Mouse (Mus musculus): ENCODE results near the gene Pfkfb4. TPM values are rescaled to one million over a fixed set of nuclear protein-coding genes. Genes with fewer than 3 reads are reported as not detected.

Pfkfb4 gene
- polyA plus RNA-seq, 1 experiment from 2014 or later = 26.3 TPM

DNA sequence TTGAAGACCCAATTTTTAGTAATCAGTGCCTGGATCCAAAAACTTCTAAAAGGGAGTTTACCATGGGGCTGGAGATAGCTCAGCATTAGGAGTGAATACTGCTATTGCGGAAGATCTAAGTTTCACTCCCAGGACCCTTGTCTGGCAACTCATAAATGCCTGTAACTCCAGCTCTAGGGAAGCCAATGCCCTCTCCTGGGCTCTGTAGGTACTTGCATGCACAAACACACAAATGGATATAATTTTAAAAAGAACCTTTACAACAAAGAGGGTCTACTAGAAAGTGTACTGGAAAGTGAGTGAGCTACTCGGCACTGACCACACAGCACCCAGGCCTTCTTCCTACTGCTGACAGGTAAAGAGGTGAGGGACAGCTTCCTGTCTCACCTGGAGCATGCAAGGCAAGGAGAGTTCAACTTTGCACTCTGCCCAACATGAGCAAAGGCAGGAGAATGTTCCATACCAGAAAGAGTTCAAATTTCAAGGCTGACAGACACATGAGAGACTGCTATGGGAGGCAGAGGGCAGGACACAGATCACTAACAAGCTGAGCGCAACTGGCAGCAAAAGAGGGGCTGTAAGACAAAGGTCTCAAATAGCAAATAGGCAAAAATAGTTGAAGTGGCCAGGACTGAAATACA, 76.6 kb downstream of the Pfkfb4 start:
- WGBS = 97% methylated on average over 3 of the region's 3 CpGs
- Histone ChIP-seq H3K36me3 (ENCODE audit: control insufficient read depth, insufficient read depth, low read length) (peaks cover 83% of the 10 kb centered on the region), H3K27ac (replicated peaks; ENCODE audit: low read depth, low read length) (no peak overlapping the region), H3K9me3 (ENCODE audit: control insufficient read depth, low read length) (no peaks in the 10 kb centered on the region), H3K9ac (replicated peaks; ENCODE audit: low read length) (no peak overlapping the region), H3K4me2 (ENCODE audit: low read length) (no peak overlapping the region), H3K27me3 (ENCODE audit: control insufficient read depth, insufficient read depth, low read length) (no peaks in the 10 kb centered on the region), H3K4me3 (replicated peaks; ENCODE audit: low read depth, low read length) (no peak overlapping the region), H3K4me1 (ENCODE audit: control insufficient read depth, insufficient read depth, low read length) (peaks cover 13% of the 10 kb centered on the region)
- no peak for ATAC-seq (ENCODE audit: low FRiP score, low TSS enrichment)
- no peak for DNase-seq

DNA sequence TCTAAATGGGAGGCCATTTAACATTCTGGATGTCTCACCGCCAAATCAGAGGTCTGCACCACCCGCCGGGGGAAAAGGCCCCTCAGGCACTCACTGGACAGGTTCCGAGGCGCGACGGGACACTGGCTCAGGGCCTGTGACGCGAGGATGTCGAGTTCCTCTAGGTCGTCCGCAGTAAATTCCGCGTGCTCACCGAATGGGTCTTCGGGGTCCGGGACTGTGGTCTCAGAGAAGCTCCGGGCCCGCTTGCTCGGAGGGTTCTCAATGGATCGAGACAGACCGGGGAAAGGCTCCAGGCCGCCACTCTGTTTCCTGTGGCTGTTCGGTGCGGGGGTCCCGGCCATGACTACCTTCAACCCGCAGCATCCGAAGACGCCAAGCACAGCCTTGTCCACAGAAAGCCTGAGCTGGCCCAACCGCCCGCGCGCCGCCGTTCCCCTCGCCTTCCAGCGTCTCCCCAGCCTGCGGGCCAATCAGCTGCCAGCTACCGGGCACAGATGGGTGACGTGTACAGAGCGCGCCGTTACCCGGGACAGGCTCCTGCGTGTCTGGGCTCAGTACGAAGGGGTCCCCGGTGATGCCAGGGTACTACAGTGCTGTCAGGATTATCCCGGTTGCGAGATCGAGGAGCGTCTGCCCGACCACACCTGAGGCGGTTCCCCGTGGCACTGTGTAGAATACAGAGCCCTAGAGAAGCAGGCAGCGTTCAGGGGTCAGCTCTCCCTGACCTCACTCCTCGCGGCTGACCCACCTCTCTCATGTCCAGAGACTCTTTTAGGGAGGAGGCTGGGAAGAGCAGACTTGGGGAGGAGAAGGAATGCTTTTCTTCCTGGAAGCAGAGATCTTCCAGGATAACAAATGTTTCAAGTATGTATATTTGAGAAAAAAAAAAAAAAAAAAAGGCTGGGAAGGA, 82.3 kb downstream of the Pfkfb4 start, which contains the start of gene Atrip:
TSS of gene Atrip (minus strand) at position 464 of the 913 bp plus-strand sequence.
- Histone ChIP-seq H3K36me3 (ENCODE audit: control insufficient read depth, insufficient read depth, low read length) (peaks cover 32% of the 10 kb centered on the region), H3K9me3 (ENCODE audit: control insufficient read depth, low read length) (no peaks in the 10 kb centered on the region), H3K4me2 (ENCODE audit: low read length) (peak within 1 kb of the TSS; percentile 96), H3K4me3 (replicated peaks; ENCODE audit: low read depth, low read length) (peak within 1 kb of the TSS; percentile 87), H3K4me1 (ENCODE audit: control insufficient read depth, insufficient read depth, low read length) (peaks cover 22% of the 10 kb centered on the region), H3K27ac (replicated peaks; ENCODE audit: low read depth, low read length) (peak within 1 kb of the TSS; percentile 83), H3K9ac (replicated peaks; ENCODE audit: low read length) (peak within 1 kb of the TSS; percentile 86), H3K27me3 (ENCODE audit: control insufficient read depth, insufficient read depth, low read length) (no peaks in the 10 kb centered on the region)
- ATAC-seq (ENCODE audit: low FRiP score, low TSS enrichment) (peak; percentile 99), DNase-seq (peak; percentile 96)
- WGBS = under 1% methylated on average over 57 of the region's 57 CpGs

GRCm38 (mm10) chr9:109080516-109080915, 88.9 kb downstream of the Pfkfb4 start:
- ATAC-seq (ENCODE audit: low FRiP score, low TSS enrichment) (no peak), DNase-seq (no peak)
- no peak overlapping the region for H3K4me3 ChIP-seq (replicated peaks; ENCODE audit: low read depth, low read length)
- no peaks in the 10 kb centered on the region for H3K9me3 ChIP-seq (ENCODE audit: control insufficient read depth, low read length)
- H3K4me2 ChIP-seq (ENCODE audit: low read length) = no peak overlapping the region
- peaks cover 15% of the 10 kb centered on the region for H3K4me1 ChIP-seq (ENCODE audit: control insufficient read depth, insufficient read depth, low read length)
- no peaks in the 10 kb centered on the region for H3K27me3 ChIP-seq (ENCODE audit: control insufficient read depth, insufficient read depth, low read length)
- H3K27ac ChIP-seq (replicated peaks; ENCODE audit: low read depth, low read length) = no peak overlapping the region
- 98% methylated on average over 3 of the region's 3 CpGs for WGBS
- H3K9ac ChIP-seq (replicated peaks; ENCODE audit: low read length) = no peak overlapping the region
- peaks cover 12% of the 10 kb centered on the region; the same call in 1 of the 2 replicates for H3K36me3 ChIP-seq (ENCODE audit: control insufficient read depth, insufficient read depth, low read length)

GRCm38 (mm10) chr9:109081749-109082123, 90.2 kb downstream of the Pfkfb4 start:
- Histone ChIP-seq H3K4me3 (replicated peaks; ENCODE audit: low read depth, low read length) (peak overlapping the region; percentile 80), H3K27me3 (ENCODE audit: control insufficient read depth, insufficient read depth, low read length) (no peaks in the 10 kb centered on the region), H3K9me3 (ENCODE audit: control insufficient read depth, low read length) (no peaks in the 10 kb centered on the region), H3K9ac (replicated peaks; ENCODE audit: low read length) (peak overlapping the region; percentile 86), H3K4me1 (ENCODE audit: control insufficient read depth, insufficient read depth, low read length) (peaks cover 15% of the 10 kb centered on the region), H3K4me2 (ENCODE audit: low read length) (peak overlapping the region; percentile 89), H3K36me3 (ENCODE audit: control insufficient read depth, insufficient read depth, low read length) (peaks cover 12% of the 10 kb centered on the region; the same call in 1 of the 2 replicates), H3K27ac (replicated peaks; ENCODE audit: low read depth, low read length) (peak overlapping the region; percentile 66; the same call in 1 of the 2 replicates)
- ATAC-seq (ENCODE audit: low FRiP score, low TSS enrichment) (0 out of 2 replicates have a peak, but pooled peaks have one; percentile 19), DNase-seq (no peak)
- WGBS = 7% methylated on average over 11 of the region's 11 CpGs

MicroRNA genes within 50 kb of the gene (microRNA counts, 519-probe panel; counts per million panel counts)
- microRNA mmu-miR-711 = not detected

Small RNA genes lying within 50 kb of the gene (microRNA-seq; reads per million reads assigned to microRNA genes)
- not detected for gene Mir711

Other genes starting within 250 kb of the Pfkfb4 start
- gene Ip6k2, start 208.0 kb upstream of the Pfkfb4 start, polyA plus RNA-seq (2014; fragmentation: Nextera tagmentation; extraction: Ambion mirVana) = 256 and 286 TPM in 2 replicates
- 24.3 and 27.4 TPM in 2 replicates for gene Nckipsd, start 183.4 kb upstream of the Pfkfb4 start, polyA plus RNA-seq (2014; fragmentation: Nextera tagmentation; extraction: Ambion mirVana)
- gene Celsr3, start 165.5 kb upstream of the Pfkfb4 start, polyA plus RNA-seq (2014; fragmentation: Nextera tagmentation; extraction: Ambion mirVana) = 19.5 and 20.7 TPM in 2 replicates
- 16.6 and 18.2 TPM in 2 replicates for gene Slc26a6, start 138.5 kb upstream of the Pfkfb4 start, polyA plus RNA-seq (2014; fragmentation: Nextera tagmentation; extraction: Ambion mirVana)
- gene Tmem89, start 77.2 kb upstream of the Pfkfb4 start, polyA plus RNA-seq (2014; fragmentation: Nextera tagmentation; extraction: Ambion mirVana) = 0.47 TPM in 1 of 2 replicates, not detected in the other
- 432 and 472 TPM in 2 replicates for gene Uqcrc1, start 55.1 kb upstream of the Pfkfb4 start, polyA plus RNA-seq (2014; fragmentation: Nextera tagmentation; extraction: Ambion mirVana)
- gene Col7a1, start 38.2 kb upstream of the Pfkfb4 start, polyA plus RNA-seq (2014; fragmentation: Nextera tagmentation; extraction: Ambion mirVana) = 0.84 and 1.5 TPM in 2 replicates
- not detected in 2 replicates for gene Ucn2, start 5.8 kb upstream of the Pfkfb4 start, polyA plus RNA-seq (2014; fragmentation: Nextera tagmentation; extraction: Ambion mirVana)
- gene Shisa5, start 46.8 kb downstream of the Pfkfb4 start, polyA plus RNA-seq (2014; fragmentation: Nextera tagmentation; extraction: Ambion mirVana) = 49.1 and 49.9 TPM in 2 replicates
- 15.3 and 18.8 TPM in 2 replicates for gene Trex1, start 68.0 kb downstream of the Pfkfb4 start, polyA plus RNA-seq (2014; fragmentation: Nextera tagmentation; extraction: Ambion mirVana)
- 26.5 and 28.6 TPM in 2 replicates for gene Atrip, start 82.3 kb downstream of the Pfkfb4 start, polyA plus RNA-seq (2014; fragmentation: Nextera tagmentation; extraction: Ambion mirVana)
- gene Ccdc51, start 90.7 kb downstream of the Pfkfb4 start, polyA plus RNA-seq (2014; fragmentation: Nextera tagmentation; extraction: Ambion mirVana) = 14.0 and 15.4 TPM in 2 replicates
- 733 and 824 TPM in 2 replicates for gene Tma7, start 90.8 kb downstream of the Pfkfb4 start, polyA plus RNA-seq (2014; fragmentation: Nextera tagmentation; extraction: Ambion mirVana)
- gene Plxnb1, start 103.6 kb downstream of the Pfkfb4 start, polyA plus RNA-seq (2014; fragmentation: Nextera tagmentation; extraction: Ambion mirVana) = 21.7 and 22.4 TPM in 2 replicates
- not detected in 2 replicates for gene Fbxw21, start 170.3 kb downstream of the Pfkfb4 start, polyA plus RNA-seq (2014; fragmentation: Nextera tagmentation; extraction: Ambion mirVana)
- gene Fbxw13, start 204.2 kb downstream of the Pfkfb4 start, polyA plus RNA-seq (2014; fragmentation: Nextera tagmentation; extraction: Ambion mirVana) = not detected in 2 replicates
- not detected in 2 replicates for gene Fbxw20, start 243.0 kb downstream of the Pfkfb4 start, polyA plus RNA-seq (2014; fragmentation: Nextera tagmentation; extraction: Ambion mirVana)